Comparison of ENCODE assay signal across 9 mouse cellular contexts in the genomic region with DNA sequence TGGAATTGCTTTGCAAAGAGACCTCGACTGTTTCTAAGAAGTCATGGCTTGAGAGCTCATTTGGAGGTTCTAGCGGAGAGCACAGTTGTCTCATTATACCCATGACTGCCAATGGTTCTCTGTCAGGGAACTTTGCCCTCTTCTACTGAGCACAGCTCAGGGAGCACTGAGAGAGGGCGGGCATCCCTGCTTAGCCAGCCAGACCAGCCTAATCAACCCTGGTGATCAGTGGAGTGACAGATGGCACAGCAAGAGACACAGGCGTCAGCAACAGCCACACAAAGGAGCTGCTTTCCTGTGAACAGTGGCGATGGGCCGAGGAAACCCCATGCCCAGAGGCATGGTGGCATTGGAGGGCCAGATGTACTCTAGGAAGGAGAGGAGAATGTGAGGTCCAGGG. TPM values are rescaled to one million over a fixed set of nuclear protein-coding genes. Genes with fewer than 3 reads are reported as not detected.
A peak's percentile ranks its signal among the peaks of the same experiment; 100 is the strongest.
DNase-seq lines count a peak whose midpoint lies in the region; ATAC-seq and TF ChIP-seq lines count a peak whose summit lies in the region.
"Had no signal": no experiment of that assay in that cellular context is flagged by ENCODE, and none has a peak within 500 bp of the region (broad histone marks: within the 10 kb centered on the region; RNA-seq: fewer than 3 reads in every experiment).

No protein-coding gene starts in this region.

- ATAC-seq in midbrain, embryonic 13.5 days: no peak
- no peak for ATAC-seq in midbrain, embryonic 11.5 days (ENCODE audit: low FRiP score)
- ATAC-seq in neural tube, embryonic 15.5 days (ENCODE audit: low FRiP score): no peak

- peaks cover 39% of the 10 kb centered on the region for H3K4me1 ChIP-seq in midbrain, embryonic 13.5 days (replicated peaks)
- H3K4me1 ChIP-seq in midbrain, embryonic 11.5 days (ENCODE audit: control insufficient read depth, insufficient read depth, low read length): peaks cover 7% of the 10 kb centered on the region; the same call in 1 of the 2 replicates
- H3K4me1 ChIP-seq in forebrain, embryonic 10.5 days: peaks cover 42% of the 10 kb centered on the region
- peaks cover 17% of the 10 kb centered on the region for H3K4me1 ChIP-seq in kidney, adult 2 months (ENCODE audit: control insufficient read depth, insufficient read depth, low read length)
- H3K4me1 ChIP-seq in neural tube, embryonic 15.5 days: peaks cover 28% of the 10 kb centered on the region

- no peak for TF ChIP-seq POLR2A in kidney, adult 2 months (IDR thresholded peaks at IDR 0.05; ENCODE audit: low read depth, low read length)

- peaks cover 20% of the 10 kb centered on the region for H3K36me3 ChIP-seq in midbrain, embryonic 13.5 days
- peaks cover 3% of the 10 kb centered on the region; the same call in 1 of the 2 replicates for H3K36me3 ChIP-seq in midbrain, embryonic 11.5 days (ENCODE audit: control insufficient read depth, insufficient read depth, low read length)
- peaks cover 56% of the 10 kb centered on the region for H3K36me3 ChIP-seq in forebrain, embryonic 10.5 days (replicated peaks)
- H3K36me3 ChIP-seq in kidney, adult 2 months (ENCODE audit: control insufficient read depth, insufficient read depth, low read length): no peaks in the 10 kb centered on the region
- peaks cover 18% of the 10 kb centered on the region; the same call in 1 of the 2 replicates for H3K36me3 ChIP-seq in neural tube, embryonic 15.5 days

- H3K9me3 ChIP-seq in midbrain, embryonic 13.5 days: no peaks in the 10 kb centered on the region
- no peaks in the 10 kb centered on the region for H3K9me3 ChIP-seq in midbrain, embryonic 11.5 days (ENCODE audit: control insufficient read depth, low read length)
- H3K9me3 ChIP-seq in forebrain, embryonic 10.5 days: no peaks in the 10 kb centered on the region
- no peaks in the 10 kb centered on the region for H3K9me3 ChIP-seq in neural tube, embryonic 15.5 days (replicated peaks)

- H3K4me3 ChIP-seq in midbrain, embryonic 13.5 days (replicated peaks): no peak overlapping the region
- H3K4me3 ChIP-seq in midbrain, embryonic 11.5 days (ENCODE audit: low read depth, low read length): no peak overlapping the region
- H3K4me3 ChIP-seq in forebrain, embryonic 10.5 days: no peak overlapping the region
- no peak overlapping the region for H3K4me3 ChIP-seq in kidney, adult 2 months (ENCODE audit: insufficient read depth, low read depth, low read length)
- H3K4me3 ChIP-seq in neural tube, embryonic 15.5 days (replicated peaks): no peak overlapping the region

- H3K27me3 ChIP-seq in midbrain, embryonic 13.5 days: no peaks in the 10 kb centered on the region
- no peaks in the 10 kb centered on the region for H3K27me3 ChIP-seq in midbrain, embryonic 11.5 days (ENCODE audit: control insufficient read depth, insufficient read depth, low read length)
- H3K27me3 ChIP-seq in forebrain, embryonic 10.5 days (ENCODE audit: poor library complexity, severe bottlenecking): no peaks in the 10 kb centered on the region
- no peaks in the 10 kb centered on the region for H3K27me3 ChIP-seq in kidney, adult 2 months (replicated peaks; ENCODE audit: control insufficient read depth, insufficient read depth, low read length)
- no peaks in the 10 kb centered on the region for H3K27me3 ChIP-seq in neural tube, embryonic 15.5 days (replicated peaks)

- H3K4me2 ChIP-seq in midbrain, embryonic 13.5 days (replicated peaks): no peak overlapping the region
- no peak overlapping the region for H3K4me2 ChIP-seq in midbrain, embryonic 11.5 days
- no peak overlapping the region for H3K4me2 ChIP-seq in neural tube, embryonic 15.5 days

- WGBS in midbrain, embryonic 13.5 days: 72% methylated on average over 6 of the region's 6 CpGs
- 87% methylated on average over 6 of the region's 6 CpGs for WGBS in midbrain, embryonic 11.5 days
- WGBS in forebrain, embryonic 10.5 days: 86% methylated on average over 6 of the region's 6 CpGs
- WGBS in kidney, adult 2 months: 53% methylated on average over 6 of the region's 6 CpGs
- WGBS in neural tube, embryonic 15.5 days: 55% methylated on average over 6 of the region's 6 CpGs

- no peak overlapping the region for H3K9ac ChIP-seq in midbrain, embryonic 13.5 days (replicated peaks)
- no peak overlapping the region for H3K9ac ChIP-seq in midbrain, embryonic 11.5 days (ENCODE audit: low read length)
- H3K9ac ChIP-seq in neural tube, embryonic 15.5 days (replicated peaks): no peak overlapping the region

- no peak for DNase-seq in midbrain, embryonic 11.5 days (ENCODE audit: low spot score, missing footprints)
- no peak for DNase-seq in forebrain, embryonic 10.5 days (ENCODE audit: extremely low spot score, low spot score)
- DNase-seq in kidney, adult 2 months: peak; percentile 83
- no peak for DNase-seq in embryo, embryonic 9.5 days (ENCODE audit: extremely low spot score)
- DNase-seq in embryo, embryonic 11 days: no peak
- no peak for DNase-seq in adrenal gland, adult 2 months
- DNase-seq: heart, postnatal 10 days had no signal

- H3K27ac ChIP-seq in midbrain, embryonic 13.5 days: peak overlapping the region; percentile 60
- H3K27ac ChIP-seq in midbrain, embryonic 11.5 days (ENCODE audit: low read depth, low read length): no peak overlapping the region
- 0 out of 2 replicates have a peak overlapping the region, but pooled peaks have one; percentile 16 for H3K27ac ChIP-seq in forebrain, embryonic 10.5 days
- peak overlapping the region; percentile 17; the same call in 1 of the 2 replicates for H3K27ac ChIP-seq in kidney, adult 2 months (ENCODE audit: insufficient read depth, low read depth, low read length)
- peak overlapping the region; percentile 48; the same call in 1 of the 2 replicates for H3K27ac ChIP-seq in neural tube, embryonic 15.5 days (replicated peaks)

- no peak for TF ChIP-seq CTCF in kidney, adult 2 months (conservative IDR thresholded peaks at IDR 0.05; ENCODE audit: insufficient read depth, insufficient read length, low read depth, low read length)

RNA-seq across cellular contexts. Expression of a gene that starts 6.4 kb away (rescaled TPM):
- polyA plus RNA-seq in midbrain, embryonic 13.5 days (2015; fragmentation: Nextera tagmentation; extraction: Ambion mirVana): 42.6 and 49.1 TPM in 2 replicates
- 31.9 and 37.5 TPM in 2 replicates for polyA plus RNA-seq in midbrain, embryonic 11.5 days (2014; fragmentation: Nextera tagmentation; extraction: Ambion mirVana)
- polyA plus RNA-seq in forebrain, embryonic 10.5 days (2016; fragmentation: Nextera tagmentation; extraction: Ambion mirVana): 48.3 and 52.5 TPM in 2 replicates
- 29.9 and 35.3 TPM in 2 replicates for polyA plus RNA-seq in kidney, adult 2 months (2012; rRNA removed)
- 43.2 and 44.0 TPM in 2 replicates for polyA plus RNA-seq in neural tube, embryonic 15.5 days (2015; fragmentation: Nextera tagmentation; extraction: Ambion mirVana)
- total RNA-seq in adrenal gland, adult 2 months (2021): 10 to 100 TPM; 29.2 to 32.5 TPM
- 26.4 and 29.8 TPM in 2 replicates for polyA plus RNA-seq in adrenal gland, adult 2 months (2012; rRNA removed)

RNA-seq across cellular contexts. Expression of a gene that starts 9.3 kb away (rescaled TPM):
- polyA plus RNA-seq in midbrain, embryonic 13.5 days (2015; fragmentation: Nextera tagmentation; extraction: Ambion mirVana): 18.4 and 20.6 TPM in 2 replicates
- 12.9 and 14.0 TPM in 2 replicates for polyA plus RNA-seq in midbrain, embryonic 11.5 days (2014; fragmentation: Nextera tagmentation; extraction: Ambion mirVana)
- polyA plus RNA-seq in forebrain, embryonic 10.5 days (2016; fragmentation: Nextera tagmentation; extraction: Ambion mirVana): 16.6 and 18.6 TPM in 2 replicates
- polyA plus RNA-seq in kidney, adult 2 months (2012; rRNA removed): 19.5 and 19.9 TPM in 2 replicates
- polyA plus RNA-seq in neural tube, embryonic 15.5 days (2015; fragmentation: Nextera tagmentation; extraction: Ambion mirVana): 20.6 and 21.8 TPM in 2 replicates
- 10 to 100 TPM; 29.1 to 30.1 TPM for total RNA-seq in adrenal gland, adult 2 months (2021)
- 33.8 and 38.2 TPM in 2 replicates for polyA plus RNA-seq in adrenal gland, adult 2 months (2012; rRNA removed)

RNA-seq across cellular contexts. Expression of a gene that starts 26.4 kb away (rescaled TPM):
- 254 and 260 TPM in 2 replicates for polyA plus RNA-seq in midbrain, embryonic 13.5 days (2015; fragmentation: Nextera tagmentation; extraction: Ambion mirVana)
- polyA plus RNA-seq in midbrain, embryonic 11.5 days (2014; fragmentation: Nextera tagmentation; extraction: Ambion mirVana): 327 and 349 TPM in 2 replicates
- 268 and 286 TPM in 2 replicates for polyA plus RNA-seq in forebrain, embryonic 10.5 days (2016; fragmentation: Nextera tagmentation; extraction: Ambion mirVana)
- polyA plus RNA-seq in kidney, adult 2 months (2012; rRNA removed): 38.2 and 52.5 TPM in 2 replicates
- polyA plus RNA-seq in neural tube, embryonic 15.5 days (2015; fragmentation: Nextera tagmentation; extraction: Ambion mirVana): 231 and 246 TPM in 2 replicates
- total RNA-seq in adrenal gland, adult 2 months (2021): 100 to 1,000 TPM in 1 of 2 experiments, 10 to 100 TPM in 1; 93.3 to 114 TPM
- polyA plus RNA-seq in adrenal gland, adult 2 months (2012; rRNA removed): 11.0 and 13.7 TPM in 2 replicates

RNA-seq across cellular contexts. Expression of a gene that starts 38.0 kb away (rescaled TPM):
- polyA plus RNA-seq in midbrain, embryonic 13.5 days (2015; fragmentation: Nextera tagmentation; extraction: Ambion mirVana): 92.4 and 94.9 TPM in 2 replicates
- polyA plus RNA-seq in midbrain, embryonic 11.5 days (2014; fragmentation: Nextera tagmentation; extraction: Ambion mirVana): 85.1 and 87.4 TPM in 2 replicates
- 79.1 and 80.3 TPM in 2 replicates for polyA plus RNA-seq in forebrain, embryonic 10.5 days (2016; fragmentation: Nextera tagmentation; extraction: Ambion mirVana)
- polyA plus RNA-seq in kidney, adult 2 months (2012; rRNA removed): 12.0 and 15.1 TPM in 2 replicates
- 85.0 and 94.6 TPM in 2 replicates for polyA plus RNA-seq in neural tube, embryonic 15.5 days (2015; fragmentation: Nextera tagmentation; extraction: Ambion mirVana)
- 10 to 100 TPM; 14.0 to 26.9 TPM for total RNA-seq in adrenal gland, adult 2 months (2021)
- 6.9 and 13.2 TPM in 2 replicates for polyA plus RNA-seq in adrenal gland, adult 2 months (2012; rRNA removed)

RNA-seq across cellular contexts. Expression of a gene that starts 38.3 kb away (rescaled TPM):
- polyA plus RNA-seq in midbrain, embryonic 13.5 days (2015; fragmentation: Nextera tagmentation; extraction: Ambion mirVana): 6.8 and 6.9 TPM in 2 replicates
- 2.2 and 3.7 TPM in 2 replicates for polyA plus RNA-seq in midbrain, embryonic 11.5 days (2014; fragmentation: Nextera tagmentation; extraction: Ambion mirVana)
- polyA plus RNA-seq in forebrain, embryonic 10.5 days (2016; fragmentation: Nextera tagmentation; extraction: Ambion mirVana): 1.8 and 2.5 TPM in 2 replicates
- 1.3 and 1.5 TPM in 2 replicates for polyA plus RNA-seq in kidney, adult 2 months (2012; rRNA removed)
- polyA plus RNA-seq in neural tube, embryonic 15.5 days (2015; fragmentation: Nextera tagmentation; extraction: Ambion mirVana): 3.0 and 3.7 TPM in 2 replicates
- 1 to 10 TPM; 1.3 to 1.6 TPM for total RNA-seq in adrenal gland, adult 2 months (2021)
- polyA plus RNA-seq in adrenal gland, adult 2 months (2012; rRNA removed): 0.43 and 0.61 TPM in 2 replicates
